Mouse (Mus musculus): ENCODE data around the gene Prkar2a.

Gene Prkar2a

GRCm38 (mm10) chr9:108692226-108693041, 3.3 kb downstream of the Prkar2a start:
- no peak for DNase-seq (ENCODE audit: low spot score)

GRCm38 (mm10) chr9:108693946-108694345, 4.8 kb downstream of the Prkar2a start:
- no peak for DNase-seq (ENCODE audit: low spot score)

- DNase-seq (ENCODE audit: low spot score) = no peak
Measured at GRCm38 (mm10) chr9:108694533-108694932, 5.4 kb downstream of the Prkar2a start.

- DNase-seq (ENCODE audit: low spot score) = no peak
Measured at GRCm38 (mm10) chr9:108702476-108702875, 13.4 kb downstream of the Prkar2a start.

- DNase-seq (ENCODE audit: low spot score) = no peak
Measured at GRCm38 (mm10) chr9:108703373-108704110, 14.4 kb downstream of the Prkar2a start.

- DNase-seq (ENCODE audit: low spot score) = no peak
Measured at GRCm38 (mm10) chr9:108704591-108704990, 15.5 kb downstream of the Prkar2a start.

GRCm38 (mm10) chr9:108707212-108707611, 18.1 kb downstream of the Prkar2a start:
- no peak for DNase-seq (ENCODE audit: low spot score)

- DNase-seq (ENCODE audit: low spot score) = no peak
Measured at GRCm38 (mm10) chr9:108708833-108709232, 19.7 kb downstream of the Prkar2a start.

- DNase-seq (ENCODE audit: low spot score) = no peak
Measured at GRCm38 (mm10) chr9:108710767-108711166, 21.7 kb downstream of the Prkar2a start.

GRCm38 (mm10) chr9:108716199-108716598, 27.1 kb downstream of the Prkar2a start:
- no peak for DNase-seq (ENCODE audit: low spot score)

- DNase-seq (ENCODE audit: low spot score) = no peak
Measured at GRCm38 (mm10) chr9:108723751-108724150, 34.6 kb downstream of the Prkar2a start.

- no peak for DNase-seq (ENCODE audit: low spot score)
Measured at GRCm38 (mm10) chr9:108726116-108726515, 37.0 kb downstream of the Prkar2a start.

- no peak for DNase-seq (ENCODE audit: low spot score)
Measured at GRCm38 (mm10) chr9:108729050-108729449, 39.9 kb downstream of the Prkar2a start.

- no peak for DNase-seq (ENCODE audit: low spot score)
Measured at GRCm38 (mm10) chr9:108732462-108732861, 43.3 kb downstream of the Prkar2a start.

- no peak for DNase-seq (ENCODE audit: low spot score)
Measured at GRCm38 (mm10) chr9:108734626-108735025, 45.5 kb downstream of the Prkar2a start.

GRCm38 (mm10) chr9:108739239-108739638, 50.1 kb downstream of the Prkar2a start:
- DNase-seq (ENCODE audit: low spot score) = no peak

- no peak for DNase-seq (ENCODE audit: low spot score)
Measured at GRCm38 (mm10) chr9:108740062-108740461, 50.9 kb downstream of the Prkar2a start.

GRCm38 (mm10) chr9:108742048-108742447, 52.9 kb downstream of the Prkar2a start:
- no peak for DNase-seq (ENCODE audit: low spot score)

- DNase-seq (ENCODE audit: low spot score) = no peak
Measured at GRCm38 (mm10) chr9:108746876-108747499, 57.9 kb downstream of the Prkar2a start.

GRCm38 (mm10) chr9:108747694-108748093, 58.6 kb downstream of the Prkar2a start:
- DNase-seq (ENCODE audit: low spot score) = no peak

- no peak for DNase-seq (ENCODE audit: low spot score)
Measured at GRCm38 (mm10) chr9:108748600-108749183, 59.6 kb downstream of the Prkar2a start.

GRCm38 (mm10) chr9:108750616-108751015, 61.5 kb downstream of the Prkar2a start:
- DNase-seq (ENCODE audit: low spot score) = no peak

Measured in layer of hippocampus, adult 9-10 months (tissue).